Mouse (Mus musculus): ENCODE measurements around the gene Bmper.

DNA sequence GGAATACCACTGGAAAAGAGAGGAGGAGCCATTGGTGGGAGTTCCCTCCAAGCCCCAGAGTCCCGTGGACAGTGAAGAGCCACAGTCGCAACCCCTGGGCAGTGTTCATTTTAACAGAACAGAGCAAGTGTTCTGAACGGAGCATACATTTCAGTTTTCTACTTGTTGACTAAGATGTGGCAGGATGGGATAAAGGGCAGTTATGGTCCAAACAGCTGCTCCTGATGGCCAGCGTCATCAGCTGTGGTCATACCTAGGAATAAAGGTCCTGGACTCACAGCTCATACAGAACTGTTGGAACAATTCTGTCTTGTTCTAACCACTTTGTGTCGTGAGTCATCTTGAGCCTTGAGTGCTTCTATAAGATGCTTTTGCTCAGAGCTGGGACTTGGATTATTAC lies 265.4 kb downstream of the Bmper start:
- TF ChIP-seq CTCF (IDR thresholded peaks at IDR 0.05; ENCODE audit: insufficient read depth, low read depth, low read length) (no peak), POLR2A (IDR thresholded peaks at IDR 0.05; ENCODE audit: insufficient read depth, low read depth, low read length) (no peak)
